Mouse (Mus musculus) liver, embryonic 15.5 days (tissue): Measurements from ENCODE around the gene Zfp316. TPM values are rescaled to one million over a fixed set of nuclear protein-coding genes. Genes with fewer than 3 reads are reported as not detected.

ENCODE experiments used
- ATAC-seq: fragments of 200-750 bp; cut with Nextera tagmentation; 2 replicates; pipeline ENCODE4 v1.8.0; 2017; ENCODE audit warnings: moderate number of reproducible peaks, mild to moderate bottlenecking, moderate library complexity; ENCODE audit not compliant: insufficient read depth
- H3K27ac ChIP-seq: fragments of 300-500 bp; sonication (generic); replicated peaks from 2 replicates; pipeline ENCODE4 v1.5.1; 2015; ENCODE audit warnings: mild to moderate bottlenecking, inconsistent platforms
- H3K27me3 ChIP-seq: fragments of 300-500 bp; sonication (generic); 2 replicates; pipeline ENCODE4 v1.6.1; 2015; ENCODE audit warnings: mild to moderate bottlenecking, inconsistent platforms
- H3K36me3 ChIP-seq: fragments of 300-500 bp; sonication (generic); replicated peaks from 2 replicates; pipeline ENCODE4 v1.6.1; 2015; ENCODE audit warnings: moderate library complexity, mild to moderate bottlenecking, inconsistent platforms
- H3K4me1 ChIP-seq: fragments of 300-500 bp; sonication (generic); replicated peaks from 2 replicates; pipeline ENCODE4 v1.6.1; 2015; ENCODE audit warnings: inconsistent platforms
- H3K4me2 ChIP-seq: fragments of 300-500 bp; sonication (generic); 2 replicates; pipeline ENCODE4 v1.6.1; 2015; ENCODE audit warnings: moderate library complexity, mild to moderate bottlenecking, inconsistent platforms
- H3K4me3 ChIP-seq: fragments of 300-500 bp; sonication (generic); replicated peaks from 2 replicates; pipeline ENCODE4 v1.5.1; 2015; ENCODE audit warnings: mild to moderate bottlenecking, inconsistent platforms
- H3K9ac ChIP-seq: fragments of 300-500 bp; sonication (generic); 2 replicates; pipeline ENCODE4 v1.6.1; 2015; ENCODE audit warnings: moderate library complexity, mild to moderate bottlenecking, inconsistent platforms
- H3K9me3 ChIP-seq: fragments of 300-500 bp; sonication (generic); replicated peaks from 2 replicates; pipeline ENCODE4 v1.6.1; 2016; ENCODE audit warnings: inconsistent platforms
- WGBS: fragments of 180-500 bp; shearing (Covaris S2); methylation state at CpG from one replicate; pipeline ENCODE4 v1.1.7; 2015; ENCODE audit warnings: mixed read lengths; ENCODE audit not compliant: insufficient replicate concordance; 5-methylcytosine and 5-hydroxymethylcytosine counted together
- polyA plus RNA-seq: library from polyadenylated mRNA; unstranded; fragments of >200 nt; fragmentation: Nextera tagmentation; extraction: Ambion mirVana; gene quantifications from 2 replicates; pipeline ENCODE4 v1.2.1, GENCODE M21; 2015

Zfp316 gene
- 0.23 and 0.44 TPM in 2 replicates for polyA plus RNA-seq

DNA sequence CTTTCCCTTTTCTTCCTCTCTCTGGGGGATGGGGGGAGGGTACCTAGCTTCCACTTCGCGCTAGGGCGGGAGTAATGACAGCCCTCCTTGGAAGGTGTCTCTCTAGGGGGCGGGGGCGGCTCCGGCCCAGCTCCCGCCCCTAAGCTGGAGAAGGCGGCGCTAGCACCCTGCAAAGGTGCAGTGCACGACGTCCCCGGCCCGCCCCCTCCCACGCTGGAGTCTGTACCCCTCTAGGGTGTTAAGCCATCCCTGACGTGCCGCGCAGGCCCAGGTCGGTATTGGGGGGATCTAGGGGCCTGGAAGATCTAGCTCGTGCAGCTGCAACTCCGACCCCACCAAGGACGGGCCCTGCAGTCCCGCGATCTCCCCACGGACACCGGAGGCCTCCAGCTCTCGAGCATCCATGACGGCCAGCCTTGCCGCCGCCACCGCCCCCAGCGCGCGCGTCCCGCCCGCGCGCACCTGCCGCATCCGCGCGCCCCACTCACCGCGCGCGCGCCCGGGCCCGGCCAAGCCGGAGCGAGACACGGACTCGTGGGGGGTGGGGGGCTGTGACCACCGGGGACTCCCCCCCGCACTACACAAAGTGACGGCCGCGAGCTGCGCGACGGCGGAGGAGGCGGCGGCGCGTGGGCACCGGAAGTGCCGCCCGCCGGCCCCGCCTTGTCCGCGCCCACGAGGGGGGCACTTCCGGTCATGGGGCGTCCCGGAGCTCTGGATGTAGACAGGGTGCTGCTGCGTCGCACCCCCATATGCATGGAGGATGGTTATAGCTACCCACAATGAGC is at the start of gene Zfp316:
Zfp316 (minus strand) TSS at position 660 of the 788 bp plus-strand sequence.
- H3K36me3 ChIP-seq, result no peaks in the 10 kb centered on the region
- H3K9me3 ChIP-seq, result no peaks in the 10 kb centered on the region
- peak within 1 kb of the TSS; percentile 53 for H3K9ac ChIP-seq
- no peak within 1 kb of the TSS for H3K27ac ChIP-seq
- H3K4me3 ChIP-seq, result peak within 1 kb of the TSS; percentile 68
- H3K27me3 ChIP-seq, result peaks cover 18% of the 10 kb centered on the region
- peaks cover 7% of the 10 kb centered on the region for H3K4me1 ChIP-seq
- peak; percentile 65 for ATAC-seq
- peak within 1 kb of the TSS; percentile 73 for H3K4me2 ChIP-seq
- under 1% methylated on average over 78 of the region's 79 CpGs for WGBS

DNA sequence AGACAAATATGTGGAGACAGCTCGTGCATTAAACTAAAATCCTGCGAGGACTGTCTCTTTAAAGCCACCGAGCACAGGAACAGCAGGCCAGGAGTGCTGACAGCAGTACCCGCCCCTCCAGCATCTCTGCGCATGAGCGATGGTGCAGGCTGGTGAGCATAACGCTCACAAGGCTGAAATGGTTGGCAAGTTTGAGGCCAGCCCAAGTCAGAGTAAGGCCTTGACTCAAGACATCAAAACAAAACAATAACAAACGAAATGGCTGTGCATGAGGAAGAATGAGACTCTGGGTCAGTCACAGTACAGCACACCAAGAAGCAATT is 47.4 kb upstream of the Zfp316 start:
- Histone ChIP-seq H3K4me1 (peaks cover 32% of the 10 kb centered on the region), H3K9ac (no peak overlapping the region), H3K36me3 (peaks cover 82% of the 10 kb centered on the region), H3K27me3 (no peaks in the 10 kb centered on the region), H3K4me2 (no peak overlapping the region), H3K9me3 (no peaks in the 10 kb centered on the region), H3K27ac (no peak overlapping the region), H3K4me3 (no peak overlapping the region)
- no peak for ATAC-seq
- 81% methylated on average over 8 of the region's 8 CpGs for WGBS

DNA sequence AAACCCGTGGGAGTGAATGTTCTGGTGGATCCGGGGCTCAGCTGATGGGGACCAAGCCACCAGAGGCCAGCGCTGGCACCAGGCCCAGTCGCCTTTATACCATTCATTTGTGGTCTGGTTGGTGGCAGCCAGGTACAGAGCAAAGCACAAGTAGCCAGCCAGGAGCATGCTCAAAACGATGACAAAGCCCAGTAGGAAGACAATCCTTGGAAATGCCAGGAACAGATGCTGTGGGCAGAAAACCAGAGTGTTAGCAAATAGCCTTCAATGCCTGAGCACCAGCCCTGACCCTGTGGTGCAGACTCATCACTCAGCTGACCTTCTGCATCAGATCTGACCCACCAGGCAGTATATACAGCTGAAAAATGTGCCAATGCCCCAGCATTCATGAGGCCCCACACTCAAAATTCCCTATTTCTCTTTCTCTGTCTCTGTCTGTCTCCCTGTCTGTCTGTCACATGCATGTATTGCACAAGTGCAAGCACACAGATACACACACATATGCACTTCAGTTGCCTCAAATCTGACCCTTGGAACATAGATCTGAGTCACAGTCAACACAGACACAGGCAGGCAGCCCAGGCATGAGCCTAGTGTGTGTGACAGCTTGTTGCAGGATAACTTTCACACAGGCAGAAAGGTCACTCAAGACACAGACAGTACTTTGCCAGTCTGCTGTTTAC is 46.9 kb upstream of the Zfp316 start:
- Histone ChIP-seq H3K36me3 (peaks cover 82% of the 10 kb centered on the region), H3K4me2 (no peak overlapping the region), H3K9me3 (no peaks in the 10 kb centered on the region), H3K27ac (no peak overlapping the region), H3K27me3 (no peaks in the 10 kb centered on the region), H3K4me3 (no peak overlapping the region), H3K4me1 (peaks cover 34% of the 10 kb centered on the region), H3K9ac (no peak overlapping the region)
- no peak for ATAC-seq
- 81% methylated on average over 5 of the region's 5 CpGs for WGBS

DNA sequence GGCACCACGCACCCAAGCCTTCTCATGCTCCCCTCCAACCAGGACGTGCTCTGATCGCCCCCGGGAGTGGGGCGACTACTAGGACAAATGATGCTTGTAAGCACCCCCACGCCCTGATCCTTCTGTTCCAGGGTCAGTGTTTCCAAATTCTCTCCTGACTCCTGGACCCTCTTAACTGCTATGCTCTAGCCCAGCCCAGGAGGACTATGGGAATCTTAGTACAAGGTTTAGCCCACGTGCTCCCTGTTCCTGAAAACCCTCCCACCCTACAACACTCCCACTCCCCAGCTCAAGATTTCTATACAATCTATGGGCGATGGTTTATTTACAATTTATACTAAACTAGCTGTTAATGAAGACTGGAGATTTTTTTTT is 45.7 kb upstream of the Zfp316 start:
- no peak for ATAC-seq
- Histone ChIP-seq H3K27me3 (no peaks in the 10 kb centered on the region), H3K9me3 (no peaks in the 10 kb centered on the region), H3K4me3 (peak overlapping the region; percentile 89), H3K4me1 (peaks cover 45% of the 10 kb centered on the region), H3K9ac (peak overlapping the region; percentile 94; the same call in 1 of the 2 replicates), H3K4me2 (peak overlapping the region; percentile 92), H3K27ac (peak overlapping the region; percentile 53; the same call in 1 of the 2 replicates), H3K36me3 (peaks cover 82% of the 10 kb centered on the region)
- WGBS, result 19% methylated on average over 8 of the region's 8 CpGs

GRCm38 (mm10) chr5:143314730-143315513 is 45.1 kb upstream of the Zfp316 start, which contains the start of gene E130309D02Rik:
Gene E130309D02Rik (minus strand): TSS chr5:143315360.
- peak; percentile 83 for ATAC-seq
- Histone ChIP-seq H3K9ac (peak within 1 kb of the TSS; percentile 94), H3K9me3 (no peaks in the 10 kb centered on the region), H3K27ac (peak within 1 kb of the TSS; percentile 88), H3K27me3 (no peaks in the 10 kb centered on the region), H3K4me1 (peaks cover 47% of the 10 kb centered on the region), H3K36me3 (peaks cover 82% of the 10 kb centered on the region), H3K4me2 (peak within 1 kb of the TSS; percentile 92), H3K4me3 (peak within 1 kb of the TSS; percentile 89)
- under 1% methylated on average over 101 of the region's 101 CpGs for WGBS

DNA sequence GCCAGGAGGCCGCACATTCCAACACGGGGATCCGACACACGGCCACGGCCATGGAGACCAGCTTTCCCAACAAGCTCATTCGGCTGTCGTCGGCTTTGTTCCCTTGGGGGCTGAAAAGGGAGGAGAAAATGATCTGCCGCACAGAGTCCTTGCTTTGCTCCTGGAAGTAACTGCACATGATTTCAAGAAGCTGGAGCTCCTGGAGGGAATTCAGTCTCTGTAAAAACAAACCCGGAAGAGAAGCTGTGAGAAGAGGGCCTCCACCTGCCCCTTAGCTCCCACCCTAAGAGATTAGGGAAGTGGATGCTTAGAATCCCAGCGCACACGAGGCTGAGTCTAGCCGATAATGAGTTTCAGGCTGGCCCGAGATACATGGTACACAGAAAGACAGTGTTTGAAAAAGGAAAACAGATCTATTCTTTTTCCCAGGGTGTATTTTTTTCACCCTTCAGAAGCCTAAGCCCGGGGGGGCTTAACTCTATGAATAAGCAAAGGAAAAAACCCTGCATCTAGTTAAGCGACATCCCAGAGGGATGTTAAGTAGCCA is 44.4 kb upstream of the Zfp316 start:
- peaks cover 83% of the 10 kb centered on the region for H3K36me3 ChIP-seq
- WGBS, result 2% methylated on average over 16 of the region's 16 CpGs
- peak; percentile 53 for ATAC-seq

GRCm38 (mm10) chr5:143311886-143312285 is 42.1 kb upstream of the Zfp316 start:
- 46% methylated on average over 8 of the region's 8 CpGs for WGBS
- H3K4me2 ChIP-seq, result no peak overlapping the region
- no peaks in the 10 kb centered on the region for H3K9me3 ChIP-seq
- H3K27ac ChIP-seq, result no peak overlapping the region
- no peak overlapping the region for H3K9ac ChIP-seq
- ATAC-seq, result no peak
- peaks cover 84% of the 10 kb centered on the region for H3K36me3 ChIP-seq
- H3K27me3 ChIP-seq, result no peaks in the 10 kb centered on the region
- peaks cover 47% of the 10 kb centered on the region for H3K4me1 ChIP-seq
- no peak overlapping the region for H3K4me3 ChIP-seq

More for the DNA sequence above, 44.4 kb upstream of the Zfp316 start:
- H3K27ac ChIP-seq, result peak overlapping the region; percentile 88
- no peaks in the 10 kb centered on the region for H3K27me3 ChIP-seq
- peaks cover 47% of the 10 kb centered on the region for H3K4me1 ChIP-seq
- H3K9me3 ChIP-seq, result no peaks in the 10 kb centered on the region
- peak overlapping the region; percentile 92 for H3K4me2 ChIP-seq
- peak overlapping the region; percentile 94 for H3K9ac ChIP-seq
- H3K4me3 ChIP-seq, result peak overlapping the region; percentile 89

DNA sequence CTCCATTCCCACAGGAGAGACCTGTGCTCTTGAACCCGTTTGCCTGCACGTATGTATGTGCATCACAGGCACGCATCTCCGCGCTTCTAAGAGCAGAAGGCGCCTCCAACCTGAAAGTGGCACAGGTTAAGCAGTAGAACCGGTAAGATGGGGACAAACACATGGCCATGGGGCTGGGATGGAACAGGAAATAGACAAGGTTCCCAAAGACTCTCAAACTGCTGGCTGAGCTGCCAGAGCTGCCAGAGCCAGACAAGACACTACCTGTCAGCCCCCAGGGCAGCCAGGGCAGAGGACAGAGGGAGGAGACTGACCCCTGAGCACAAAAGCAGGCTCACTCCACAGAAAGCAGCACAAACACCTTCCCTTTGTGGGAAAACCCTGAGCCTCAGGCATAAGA is 40.1 kb upstream of the Zfp316 start:
- peaks cover 38% of the 10 kb centered on the region for H3K4me1 ChIP-seq
- H3K36me3 ChIP-seq, result peaks cover 89% of the 10 kb centered on the region
- no peak for ATAC-seq
- no peak overlapping the region for H3K9ac ChIP-seq
- 90% methylated on average over 7 of the region's 7 CpGs for whole genome bisulfite sequencing
- no peaks in the 10 kb centered on the region for H3K9me3 ChIP-seq
- no peaks in the 10 kb centered on the region for H3K27me3 ChIP-seq
- no peak overlapping the region for H3K4me2 ChIP-seq
- no peak overlapping the region for H3K4me3 ChIP-seq
- H3K27ac ChIP-seq, result no peak overlapping the region

- WGBS, result 89% methylated on average over 5 of the region's 5 CpGs
- peaks cover 97% of the 10 kb centered on the region for H3K36me3 ChIP-seq
- peaks cover 30% of the 10 kb centered on the region for H3K4me1 ChIP-seq
Observed at GRCm38 (mm10) chr5:143308825-143309224, 39.0 kb upstream of the Zfp316 start.

DNA sequence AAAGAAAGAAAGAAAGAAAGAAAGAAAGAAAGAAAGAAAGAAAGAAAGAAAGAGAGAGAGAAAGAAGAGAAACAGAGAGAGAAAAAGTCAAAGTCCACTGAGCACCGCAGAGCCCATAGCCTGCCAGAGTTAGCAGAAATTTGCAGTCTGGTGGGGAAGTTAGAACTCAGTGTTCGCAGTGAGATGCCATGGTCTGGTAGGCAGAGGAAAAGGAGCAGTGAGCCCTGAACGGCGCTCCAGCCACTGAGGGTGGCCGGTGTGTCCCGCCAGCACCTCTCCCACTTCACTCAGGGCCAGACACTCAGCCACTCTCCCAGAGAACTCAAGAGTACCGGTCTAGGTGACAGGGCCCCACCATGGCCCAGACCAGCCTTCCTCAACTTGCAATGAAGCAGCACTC is 34.4 kb upstream of the Zfp316 start:
- H3K4me1 ChIP-seq, result no peaks in the 10 kb centered on the region
- no peaks in the 10 kb centered on the region for H3K27me3 ChIP-seq
- no peaks in the 10 kb centered on the region for H3K9me3 ChIP-seq
- no peak overlapping the region for H3K4me2 ChIP-seq
- peaks cover 98% of the 10 kb centered on the region for H3K36me3 ChIP-seq
- ATAC-seq, result no peak
- 89% methylated on average over 7 of the region's 7 CpGs for WGBS
- no peak overlapping the region for H3K27ac ChIP-seq
- H3K4me3 ChIP-seq, result no peak overlapping the region
- no peak overlapping the region for H3K9ac ChIP-seq

More at GRCm38 (mm10) chr5:143308825-143309224, 39.0 kb upstream of the Zfp316 start:
- Histone ChIP-seq H3K9ac (no peak overlapping the region), H3K27ac (no peak overlapping the region), H3K4me2 (no peak overlapping the region), H3K4me3 (no peak overlapping the region), H3K27me3 (no peaks in the 10 kb centered on the region), H3K9me3 (no peaks in the 10 kb centered on the region)
- no peak for ATAC-seq
